Mouse (Mus musculus) spleen, adult 2 months (tissue): ENCODE results near the gene Tor3a. TPM values are rescaled to one million over a fixed set of nuclear protein-coding genes. Genes with fewer than 3 reads are reported as not detected.
"Not testable (repeated sequence)": the region's sequence is repeated elsewhere in the genome, so short reads cannot be mapped to it uniquely, and the experiment has no call there.

Source experiments
- DNase-seq, 2 experiments: peaks; one replicate each; pipeline versions ENCODE4 v3.0.0 to v3.0.0-alpha.2; 2012 to 2021; ENCODE audit warnings: low spot score in 2 of 2, low read depth in 1 of 2
- H3K27ac ChIP-seq: fragments of 200-500 bp; 2 replicates; pipeline ENCODE4 v1.5.1; 2012; ENCODE audit warnings: low read length, inconsistent platforms; ENCODE audit not compliant: insufficient read depth
- H3K27me3 ChIP-seq: fragments of 200-500 bp; 2 replicates; pipeline ENCODE4 v1.6.1; 2012; ENCODE audit warnings: mild to moderate bottlenecking, moderate library complexity, low read length, inconsistent platforms; ENCODE audit not compliant: control insufficient read depth, insufficient read depth
- H3K36me3 ChIP-seq: fragments of 200-500 bp; 2 replicates; pipeline ENCODE4 v1.6.1; 2012; ENCODE audit warnings: mild to moderate bottlenecking, low read length, inconsistent platforms; ENCODE audit not compliant: control insufficient read depth, insufficient read depth
- H3K4me1 ChIP-seq: fragments of 200-500 bp; 2 replicates; pipeline ENCODE4 v1.6.1; 2011; ENCODE audit warnings: inconsistent platforms; ENCODE audit not compliant: control insufficient read depth, insufficient read depth, insufficient read length
- H3K4me3 ChIP-seq: fragments of 200-500 bp; 2 replicates; pipeline ENCODE4 v1.5.1; 2011; ENCODE audit warnings: mild to moderate bottlenecking, inconsistent platforms; ENCODE audit not compliant: insufficient read depth, insufficient read length; ENCODE audit errors: extremely low read depth
- CTCF ChIP-seq: fragments of 200-500 bp; IDR thresholded peaks from 2 replicates; pipeline ENCODE4 v1.5.1; 2011; ENCODE audit warnings: mild to moderate bottlenecking, inconsistent platforms; ENCODE audit not compliant: insufficient read depth, insufficient read length, insufficient replicate concordance; ENCODE audit errors: extremely low read depth
- POLR2A ChIP-seq: fragments of 200-500 bp; IDR thresholded peaks from 2 replicates; pipeline ENCODE4 v1.6.1; 2011; ENCODE audit warnings: low read depth, low read length, inconsistent platforms
- WGBS: fragments of 180-500 bp; shearing (Covaris S2); methylation state at CpG from one replicate; pipeline ENCODE4 v1.1.7; 2018; 5-methylcytosine and 5-hydroxymethylcytosine counted together
- polyA plus RNA-seq: library from polyadenylated mRNA; depleted of rRNA; stranded (reverse); fragments of >200 nt; gene quantifications from 2 replicates; pipeline ENCODE4 v1.2.3, GENCODE M21; 2012

Tor3a gene
- polyA plus RNA-seq, 1 experiment: 32.2 TPM

DNA sequence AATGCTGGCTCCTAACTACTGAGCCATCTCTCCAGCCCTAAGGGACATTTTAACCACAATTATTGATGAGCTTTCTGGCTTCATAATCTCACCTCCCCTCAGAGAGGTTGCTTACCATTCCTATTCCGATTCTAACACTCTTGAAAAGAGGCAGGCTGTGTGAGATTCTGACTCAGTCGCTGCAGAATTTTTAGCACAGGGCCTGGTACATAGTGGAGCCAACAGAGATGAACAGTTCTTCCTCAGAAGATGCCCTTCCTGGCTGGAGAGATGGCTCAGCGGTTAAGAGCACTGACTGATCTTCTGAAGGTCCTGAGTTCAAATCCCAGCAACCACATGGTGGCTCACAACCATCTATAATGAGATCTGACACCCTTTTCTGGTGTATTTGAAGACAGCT is 2.2 kb downstream of the Tor3a start:
- Histone ChIP-seq H3K4me3 (no peak overlapping the region), H3K4me1 (peaks cover 6% of the 10 kb centered on the region; the same call in 1 of the 2 replicates), H3K27ac (no peak overlapping the region), H3K36me3 (peaks cover 17% of the 10 kb centered on the region), H3K27me3 (no peaks in the 10 kb centered on the region)
- TF ChIP-seq POLR2A: no peak
- TF ChIP-seq CTCF: no peak
- 95% methylated on average over 3 of the region's 3 CpGs for WGBS
- no peak for DNase-seq

DNA sequence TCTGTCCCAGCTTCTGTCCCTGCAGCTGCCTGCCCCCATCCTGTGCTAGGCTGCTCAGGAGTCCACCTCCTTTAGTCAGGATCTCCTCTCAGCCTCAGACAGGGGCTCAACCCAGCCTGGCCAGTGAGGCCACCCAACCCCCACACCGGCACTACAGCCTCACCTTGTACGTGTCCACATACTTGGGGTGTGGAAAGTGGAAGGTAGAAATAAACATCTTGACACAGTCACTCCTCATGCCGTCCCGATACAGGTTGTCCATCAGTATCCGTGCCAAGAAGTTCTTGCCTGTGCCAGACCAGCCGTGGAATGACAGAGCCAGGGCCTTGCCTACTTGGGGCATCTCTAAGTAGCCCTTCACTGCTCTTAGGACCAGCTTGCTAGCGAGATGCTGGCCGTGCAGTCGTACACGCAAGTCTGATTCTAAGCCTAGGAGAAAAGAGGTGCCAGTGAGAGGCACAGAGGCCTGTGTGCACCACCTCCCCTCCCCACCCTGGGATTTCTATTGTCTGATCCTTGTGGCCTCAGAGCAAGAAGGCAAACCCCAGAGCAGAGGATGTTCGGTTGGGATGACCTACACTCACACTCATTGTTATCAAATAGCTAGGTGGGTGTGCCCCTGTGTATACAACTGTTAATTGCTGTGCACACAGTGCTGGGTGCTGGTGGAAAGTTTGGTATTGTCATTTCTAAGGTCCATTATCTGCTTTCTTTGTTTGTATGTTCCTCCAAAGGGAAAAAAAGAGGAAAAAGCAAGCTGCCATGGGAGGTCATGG is 4.8 kb downstream of the Tor3a start:
- Histone ChIP-seq H3K27me3 (no peaks in the 10 kb centered on the region), H3K27ac (no peak overlapping the region), H3K4me1 (peaks cover 6% of the 10 kb centered on the region; the same call in 1 of the 2 replicates), H3K36me3 (peaks cover 28% of the 10 kb centered on the region), H3K4me3 (no peak overlapping the region)
- DNase-seq: no peak
- TF ChIP-seq POLR2A (no peak), CTCF (no peak)
- WGBS: 89% methylated on average over 11 of the region's 11 CpGs

DNA sequence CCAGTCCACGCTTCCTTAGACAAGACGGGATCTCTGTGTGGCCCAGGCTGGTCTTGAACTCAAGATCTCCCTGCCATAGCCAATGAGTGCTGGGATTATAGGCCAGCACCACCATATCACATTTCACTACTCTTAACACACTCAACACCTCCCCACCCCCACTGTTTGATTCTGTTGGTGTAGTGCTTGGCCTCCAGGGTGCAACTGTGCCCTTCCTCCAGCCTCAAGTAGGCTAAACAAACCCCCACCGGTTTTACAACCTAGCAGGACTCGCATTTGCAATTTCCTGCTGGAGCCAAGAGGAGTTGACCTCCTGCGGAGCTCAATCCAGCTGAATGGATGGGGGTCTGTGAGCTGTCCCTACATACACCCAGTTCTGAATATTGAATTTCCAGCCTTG is 5.6 kb downstream of the Tor3a start:
- Histone ChIP-seq H3K4me1 (peaks cover 6% of the 10 kb centered on the region; the same call in 1 of the 2 replicates), H3K4me3 (no peak overlapping the region), H3K27me3 (no peaks in the 10 kb centered on the region), H3K27ac (no peak overlapping the region), H3K36me3 (peaks cover 32% of the 10 kb centered on the region)
- no peak for TF ChIP-seq POLR2A
- no peak for TF ChIP-seq CTCF
- 85% methylated on average over 5 of the region's 5 CpGs for WGBS
- DNase-seq: no peak

DNA sequence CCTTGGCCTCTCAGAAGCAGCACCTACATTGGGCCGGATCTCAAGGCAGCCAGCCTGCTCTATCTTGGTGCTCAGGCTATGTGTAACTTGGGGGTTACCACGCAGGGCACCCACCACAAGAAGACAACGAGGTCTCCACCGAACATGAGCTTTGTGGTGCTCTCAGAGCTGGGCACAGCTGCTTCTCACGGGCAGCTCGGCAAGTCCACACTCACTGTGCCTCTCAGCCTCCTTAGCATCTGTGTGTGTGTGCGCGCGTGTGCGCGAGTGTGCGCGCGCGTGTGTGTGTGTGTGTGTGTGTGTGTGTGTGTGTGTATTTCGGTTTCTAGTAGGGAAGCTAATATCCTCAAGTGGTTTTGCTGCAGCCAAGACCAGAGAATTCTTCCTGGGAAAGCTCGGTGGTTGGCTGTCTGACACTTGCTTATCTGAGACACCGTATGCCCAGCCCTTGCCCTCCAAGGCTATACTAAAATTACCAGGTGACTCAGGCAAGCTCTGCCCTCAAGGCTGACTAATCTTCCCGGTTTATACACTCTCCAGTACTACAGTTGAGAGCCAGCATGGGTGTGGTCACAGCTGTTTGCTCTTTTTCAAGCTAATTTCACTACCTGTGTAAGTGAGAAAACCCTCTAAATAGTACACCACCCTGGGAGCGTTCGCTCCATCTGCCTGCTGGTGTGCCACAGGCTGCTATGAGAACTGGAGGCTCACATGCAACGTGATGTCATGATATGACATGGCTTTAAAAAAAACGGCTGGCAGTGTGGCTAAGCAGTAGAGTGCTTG is 6.8 kb downstream of the Tor3a start:
- peaks cover 32% of the 10 kb centered on the region for H3K36me3 ChIP-seq
- no peak overlapping the region for H3K4me3 ChIP-seq
- no peak for DNase-seq
- no peak overlapping the region for H3K27ac ChIP-seq
- TF ChIP-seq CTCF (no peak), POLR2A (no peak)
- H3K27me3 ChIP-seq: no peaks in the 10 kb centered on the region
- WGBS: 74% methylated on average over 23 of the region's 23 CpGs
- 0 out of 2 replicates have a peak, but pooled peaks cover 1% of the 10 kb centered on the region for H3K4me1 ChIP-seq

DNA sequence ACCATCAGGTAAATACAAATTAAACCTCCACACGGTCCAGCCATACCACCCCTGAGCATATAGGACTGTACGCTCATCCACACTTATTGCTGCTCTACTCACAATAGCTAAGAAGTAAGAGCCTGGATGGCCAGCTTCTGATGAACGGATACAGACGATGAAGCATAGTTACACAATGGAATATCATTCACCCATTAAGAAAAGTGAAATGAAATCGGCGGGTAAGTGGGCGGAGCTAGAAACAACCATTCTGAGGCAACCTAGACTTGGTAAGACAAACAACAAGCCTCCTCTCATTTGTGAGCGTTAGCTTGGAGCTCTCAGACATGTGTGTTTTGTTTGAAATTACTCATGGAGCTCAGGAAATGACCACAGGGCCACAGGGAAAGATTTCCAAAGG is 8.4 kb downstream of the Tor3a start:
- no peak overlapping the region for H3K4me3 ChIP-seq
- TF ChIP-seq POLR2A (no peak), CTCF (no peak)
- H3K27me3 ChIP-seq: no peaks in the 10 kb centered on the region
- no peaks in the 10 kb centered on the region for H3K4me1 ChIP-seq
- 86% methylated on average over 8 of the region's 8 CpGs for WGBS
- peaks cover 30% of the 10 kb centered on the region for H3K36me3 ChIP-seq
- no peak overlapping the region for H3K27ac ChIP-seq
- no peak for DNase-seq

DNA sequence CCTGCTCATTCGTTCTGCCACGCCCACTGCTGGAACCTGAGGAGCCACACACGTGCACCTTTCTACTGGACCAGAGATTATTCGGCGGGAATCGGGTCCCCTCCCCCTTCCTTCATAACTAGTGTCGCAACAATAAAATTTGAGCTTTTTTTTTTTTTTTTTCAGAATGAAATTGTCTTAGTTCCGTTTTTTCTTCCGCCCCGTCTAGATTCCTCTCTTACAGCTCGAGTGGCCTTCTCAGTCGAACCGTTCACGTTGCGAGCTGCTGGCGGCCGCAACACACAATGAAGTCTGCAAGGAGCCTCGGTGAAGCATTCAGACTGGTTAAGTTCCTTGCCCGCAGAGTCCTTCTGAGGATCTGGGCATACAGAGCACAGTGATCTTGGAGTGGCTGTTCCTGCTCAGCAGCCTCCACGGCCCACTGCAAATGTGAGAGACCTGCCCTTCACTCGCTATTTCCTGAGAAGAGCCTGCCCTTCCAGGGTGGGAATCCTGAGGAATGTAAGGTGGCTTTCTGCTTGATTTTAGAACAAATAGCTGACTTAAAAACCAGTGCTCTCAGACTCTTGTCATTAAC is 13.4 kb downstream of the Tor3a start:
- H3K4me1 ChIP-seq, DNase-seq, H3K27me3 ChIP-seq: not testable (repeated sequence)
- Histone ChIP-seq H3K4me3 (peak overlapping the region; percentile 20; the same call in 1 of the 2 replicates), H3K27ac (peak overlapping the region; percentile 59), H3K36me3 (peaks cover 14% of the 10 kb centered on the region)
- 32% methylated on average over 21 of the region's 21 CpGs for WGBS
